Mouse (Mus musculus) neural tube, embryonic 15.5 days (tissue): ENCODE results near the gene Hist1h3d. TPM values are rescaled to one million over a fixed set of nuclear protein-coding genes. Genes with fewer than 3 reads are reported as not detected.
"Not testable (repeated sequence)": the region's sequence is repeated elsewhere in the genome, so short reads cannot be mapped to it uniquely, and the experiment has no call there.

Source experiments
- ATAC-seq: fragments of 200-750 bp; cut with Nextera tagmentation; 2 replicates; pipeline ENCODE4 v1.8.0; 2017; ENCODE audit warnings: mild to moderate bottlenecking, moderate TSS enrichment, moderate library complexity; ENCODE audit not compliant: low FRiP score
- H3K27ac ChIP-seq: fragments of 300-500 bp; sonication (generic); replicated peaks from 2 replicates; pipeline ENCODE4 v1.5.1; 2015; ENCODE audit warnings: mild to moderate bottlenecking, inconsistent platforms
- H3K27me3 ChIP-seq: fragments of 300-500 bp; sonication (generic); replicated peaks from 2 replicates; pipeline ENCODE4 v1.6.1; 2015; ENCODE audit warnings: inconsistent platforms
- H3K36me3 ChIP-seq: fragments of 300-500 bp; sonication (generic); 2 replicates; pipeline ENCODE4 v1.6.1; 2015; ENCODE audit warnings: inconsistent platforms
- H3K4me1 ChIP-seq: fragments of 300-500 bp; sonication (generic); 2 replicates; pipeline ENCODE4 v1.6.1; 2015; ENCODE audit warnings: inconsistent platforms
- H3K4me2 ChIP-seq: fragments of 300-500 bp; sonication (generic); 2 replicates; pipeline ENCODE4 v1.6.1; 2015; ENCODE audit warnings: inconsistent platforms, mild to moderate bottlenecking, moderate library complexity
- H3K4me3 ChIP-seq: fragments of 300-500 bp; sonication (generic); replicated peaks from 2 replicates; pipeline ENCODE4 v1.5.1; 2015; ENCODE audit warnings: mild to moderate bottlenecking, inconsistent platforms
- H3K9ac ChIP-seq: fragments of 300-500 bp; sonication (generic); replicated peaks from 2 replicates; pipeline ENCODE4 v1.6.1; 2015; ENCODE audit warnings: mild to moderate bottlenecking, inconsistent platforms
- H3K9me3 ChIP-seq: fragments of 300-500 bp; sonication (generic); replicated peaks from 2 replicates; pipeline ENCODE4 v1.6.1; 2016; ENCODE audit warnings: inconsistent platforms
- WGBS: fragments of 180-500 bp; shearing (Covaris S2); methylation state at CpG from one replicate; pipeline ENCODE4 v1.1.7; 2015; ENCODE audit warnings: mixed read lengths; 5-methylcytosine and 5-hydroxymethylcytosine counted together
- polyA plus RNA-seq: library from polyadenylated mRNA; unstranded; fragments of >200 nt; fragmentation: Nextera tagmentation; extraction: Ambion mirVana; gene quantifications from 2 replicates; pipeline ENCODE4 v1.2.1, GENCODE M21; 2015

The Hist1h3d gene
- polyA plus RNA-seq, 1 experiment from 2014 or later: 0.88 TPM

DNA sequence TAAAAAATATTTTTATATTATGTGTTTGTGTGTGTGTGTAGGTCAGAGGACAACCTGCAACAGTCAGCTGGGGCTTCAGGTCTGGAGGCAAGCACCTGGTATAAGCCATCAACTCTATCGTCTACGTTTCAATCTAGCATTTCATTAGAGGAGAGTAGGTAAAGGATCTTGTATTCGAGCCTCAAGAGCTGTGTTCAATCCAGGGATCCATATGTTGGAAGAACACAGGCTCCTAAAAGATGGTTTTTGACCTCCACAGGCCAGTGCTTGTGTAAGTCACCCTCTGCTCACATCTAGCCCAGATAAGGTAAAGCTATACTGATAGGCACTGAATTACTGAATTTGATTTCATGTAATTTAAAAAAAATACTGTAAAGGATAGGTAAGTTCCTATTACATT is 18.7 kb upstream of the Hist1h3d start:
- H3K9ac ChIP-seq: no peak overlapping the region
- H3K4me2 ChIP-seq: peak overlapping the region; percentile 99; the same call in 1 of the 2 replicates
- H3K27me3 ChIP-seq: no peaks in the 10 kb centered on the region
- peak overlapping the region; percentile 54; the same call in 1 of the 2 replicates for H3K27ac ChIP-seq
- H3K4me1 ChIP-seq: peaks cover 29% of the 10 kb centered on the region
- H3K36me3 ChIP-seq: no peaks in the 10 kb centered on the region
- WGBS: 75% methylated on average over 3 of the region's 3 CpGs
- ATAC-seq: no peak
- no peak overlapping the region for H3K4me3 ChIP-seq
- no peaks in the 10 kb centered on the region for H3K9me3 ChIP-seq

DNA sequence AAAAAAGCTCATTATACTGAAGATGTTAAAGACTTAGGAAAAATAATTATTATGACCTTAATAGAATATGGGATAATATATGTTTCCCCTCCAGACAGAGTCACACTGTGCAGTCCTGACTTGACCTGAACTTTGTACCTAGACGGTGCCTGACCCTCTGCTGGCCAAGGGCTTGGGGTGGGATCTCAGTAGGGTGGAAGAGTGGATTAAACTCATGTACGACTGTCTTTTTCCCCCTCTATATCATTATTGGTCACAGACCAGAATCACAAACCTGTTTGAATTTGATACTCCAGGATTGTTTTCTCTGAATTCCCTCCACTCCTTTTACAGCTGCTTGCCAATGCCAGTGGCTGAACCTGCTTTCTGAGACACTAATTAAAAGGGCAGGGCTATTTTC is 14.9 kb upstream of the Hist1h3d start:
- not testable (repeated sequence) for H3K9me3 ChIP-seq, ATAC-seq, H3K36me3 ChIP-seq, H3K27ac ChIP-seq, H3K4me3 ChIP-seq, H3K9ac ChIP-seq, H3K27me3 ChIP-seq, H3K4me2 ChIP-seq
- H3K4me1 ChIP-seq: peaks cover 18% of the 10 kb centered on the region
- 32% methylated on average over 2 of the region's 2 CpGs for WGBS

- not testable (repeated sequence) for H3K9me3 ChIP-seq, ATAC-seq, H3K27me3 ChIP-seq, H3K36me3 ChIP-seq
- Histone ChIP-seq H3K27ac (peak overlapping the region; percentile 97), H3K9ac (peak overlapping the region; percentile 67; the same call in 1 of the 2 replicates), H3K4me3 (peak overlapping the region; percentile 49), H3K4me1 (peaks cover 14% of the 10 kb centered on the region), H3K4me2 (peak overlapping the region; percentile 84)
- 0% methylated on average over 2 of the region's 5 CpGs for WGBS
Observed at GRCm38 (mm10) chr13:23561531-23561882, 14.1 kb upstream of the Hist1h3d start.

GRCm38 (mm10) chr13:23561883-23562659 is 13.5 kb upstream of the Hist1h3d start, which contains the start of gene Hist1h3e:
Gene Hist1h3e, minus strand, starts transcription at chr13:23562369.
- peak; percentile 95 for ATAC-seq
- not testable (repeated sequence) for H3K27me3 ChIP-seq, H3K9me3 ChIP-seq, H3K36me3 ChIP-seq, H3K4me1 ChIP-seq
- Histone ChIP-seq H3K4me3 (peak within 1 kb of the TSS; percentile 49), H3K4me2 (peak within 1 kb of the TSS; percentile 84), H3K9ac (peak within 1 kb of the TSS; percentile 67), H3K27ac (peak within 1 kb of the TSS; percentile 97)
- WGBS: 2% methylated on average over 58 of the region's 67 CpGs

DNA sequence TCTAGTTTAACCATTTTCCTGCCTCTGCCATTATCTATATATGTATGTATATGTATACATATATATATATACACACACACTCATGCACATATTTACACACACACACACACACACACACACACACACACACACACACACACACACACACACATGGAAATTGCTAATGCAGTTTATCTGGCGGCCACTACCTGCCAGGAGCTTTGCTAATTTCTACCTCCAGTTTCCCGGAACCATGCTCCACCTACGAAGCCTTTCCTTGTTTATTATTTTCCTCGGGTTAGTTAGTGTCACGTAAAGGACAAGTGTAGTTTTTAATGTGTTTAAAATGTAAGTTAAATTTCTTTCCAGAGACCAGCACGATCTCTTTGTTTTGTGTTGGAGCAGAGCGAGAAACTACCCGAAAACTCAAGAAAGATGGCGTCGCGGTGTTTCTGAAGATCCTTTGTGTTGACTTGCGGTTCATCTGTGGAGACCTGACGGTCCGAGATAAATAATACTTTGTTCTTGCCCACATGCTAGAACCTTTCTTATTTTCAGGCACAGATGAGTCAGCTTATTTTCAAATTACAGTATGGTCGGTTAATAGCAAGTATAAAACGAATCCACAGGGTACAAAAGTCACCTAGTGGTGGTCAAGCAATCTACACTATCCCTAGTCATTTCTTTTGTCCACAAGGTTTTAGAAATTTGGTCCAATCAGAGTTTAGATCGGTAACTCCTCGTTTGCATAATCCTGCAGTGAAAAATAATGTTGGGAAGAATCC is 12.7 kb upstream of the Hist1h3d start:
- Histone ChIP-seq H3K4me1 (peaks cover 9% of the 10 kb centered on the region; the same call in 1 of the 2 replicates), H3K9ac (peak overlapping the region; percentile 51), H3K27ac (peak overlapping the region; percentile 97), H3K9me3 (no peaks in the 10 kb centered on the region), H3K27me3 (no peaks in the 10 kb centered on the region), H3K4me2 (peak overlapping the region; percentile 84), H3K36me3 (no peaks in the 10 kb centered on the region), H3K4me3 (peak overlapping the region; percentile 49)
- 2% methylated on average over 18 of the region's 18 CpGs for WGBS
- ATAC-seq: peak; percentile 71

- Histone ChIP-seq H3K4me3 (no peak overlapping the region), H3K27me3 (no peaks in the 10 kb centered on the region), H3K9ac (no peak overlapping the region), H3K27ac (peak overlapping the region; percentile 97), H3K4me1 (peaks cover 10% of the 10 kb centered on the region; the same call in 1 of the 2 replicates), H3K36me3 (no peaks in the 10 kb centered on the region), H3K9me3 (no peaks in the 10 kb centered on the region), H3K4me2 (no peak overlapping the region)
- WGBS: 95% methylated on average over 2 of the region's 2 CpGs
- ATAC-seq: no peak
Observed at GRCm38 (mm10) chr13:23564482-23564881, 11.1 kb upstream of the Hist1h3d start.

DNA sequence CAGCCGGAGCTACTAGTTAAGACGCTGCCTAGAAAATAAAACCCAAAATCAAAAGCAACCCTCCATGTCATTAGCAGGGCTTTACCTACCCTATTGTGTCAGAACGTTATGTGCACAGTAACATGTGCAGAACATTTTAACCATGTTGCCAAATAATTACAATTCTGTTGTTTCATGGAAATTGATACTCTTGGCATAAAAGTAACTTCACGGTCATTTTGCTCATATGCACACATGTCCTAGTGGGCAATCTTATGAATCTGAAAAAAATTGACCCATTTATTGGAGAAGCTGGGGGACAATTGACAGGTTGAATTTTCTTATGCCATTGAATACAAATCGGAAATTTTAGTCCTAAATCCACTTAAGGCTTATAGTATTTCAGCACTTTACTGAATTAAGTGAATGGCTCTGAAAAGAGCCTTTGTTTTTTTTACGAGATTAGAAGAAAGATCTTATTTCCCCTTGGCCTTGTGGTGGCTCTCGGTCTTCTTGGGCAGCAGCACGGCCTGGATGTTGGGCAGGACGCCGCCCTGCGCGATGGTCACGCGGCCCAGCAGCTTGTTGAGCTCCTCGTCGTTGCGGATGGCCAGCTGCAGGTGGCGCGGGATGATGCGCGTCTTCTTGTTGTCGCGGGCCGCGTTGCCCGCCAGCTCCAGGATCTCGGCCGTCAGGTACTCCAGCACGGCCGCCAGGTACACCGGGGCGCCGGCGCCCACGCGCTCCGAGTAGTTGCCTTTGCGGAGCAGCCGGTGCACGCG is 5.1 kb upstream of the Hist1h3d start:
- H3K9ac ChIP-seq: peak overlapping the region; percentile 44
- H3K36me3 ChIP-seq, H3K27me3 ChIP-seq, H3K9me3 ChIP-seq: not testable (repeated sequence)
- H3K4me1 ChIP-seq: peaks cover 29% of the 10 kb centered on the region
- peak overlapping the region; percentile 94 for H3K27ac ChIP-seq
- peak; percentile 12 for ATAC-seq
- under 1% methylated on average over 19 of the region's 41 CpGs for WGBS
- H3K4me3 ChIP-seq: peak overlapping the region; percentile 44
- H3K4me2 ChIP-seq: peak overlapping the region; percentile 71

DNA sequence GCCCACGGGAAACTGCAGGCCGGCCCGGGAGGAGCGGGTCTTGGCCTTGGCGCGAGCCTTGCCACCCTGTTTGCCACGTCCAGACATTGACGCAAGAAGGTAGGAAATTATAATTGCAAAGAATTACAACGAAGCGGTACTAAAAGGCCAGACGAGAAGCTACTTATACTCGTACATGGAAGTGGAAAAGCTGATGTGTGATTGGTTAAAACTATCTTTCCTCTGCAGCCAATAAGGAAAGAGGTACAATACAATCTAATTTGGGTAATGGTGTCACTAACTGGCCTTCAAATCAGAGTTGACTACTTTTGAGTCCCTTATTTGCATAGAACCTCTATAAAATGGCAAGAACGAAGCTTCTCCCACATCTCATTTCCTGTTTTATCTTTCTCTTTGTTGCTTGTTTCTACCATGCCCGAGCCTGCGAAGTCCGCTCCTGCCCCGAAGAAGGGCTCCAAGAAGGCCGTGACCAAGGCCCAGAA is 4.5 kb upstream of the Hist1h3d start, which contains the start of the genes Hist1h2ae and Hist1h2bg:
Gene Hist1h2ae, minus strand, starts transcription at position 199 of the 482 bp plus-strand sequence.
Gene Hist1h2bg, plus strand, starts transcription at position 375 of the 482 bp plus-strand sequence.
- H3K9ac ChIP-seq: peak within 1 kb of the TSS; percentile 53
- under 1% methylated on average over 18 of the region's 18 CpGs for WGBS
- no peaks in the 10 kb centered on the region for H3K9me3 ChIP-seq
- peak within 1 kb of the TSS; percentile 71 for H3K4me2 ChIP-seq
- peak within 1 kb of the TSS; percentile 44 for H3K4me3 ChIP-seq
- no peaks in the 10 kb centered on the region for H3K27me3 ChIP-seq
- peaks cover 30% of the 10 kb centered on the region for H3K4me1 ChIP-seq
- peak; percentile 92 for ATAC-seq
- H3K27ac ChIP-seq: peak within 1 kb of the TSS; percentile 94
- no peaks in the 10 kb centered on the region for H3K36me3 ChIP-seq

DNA sequence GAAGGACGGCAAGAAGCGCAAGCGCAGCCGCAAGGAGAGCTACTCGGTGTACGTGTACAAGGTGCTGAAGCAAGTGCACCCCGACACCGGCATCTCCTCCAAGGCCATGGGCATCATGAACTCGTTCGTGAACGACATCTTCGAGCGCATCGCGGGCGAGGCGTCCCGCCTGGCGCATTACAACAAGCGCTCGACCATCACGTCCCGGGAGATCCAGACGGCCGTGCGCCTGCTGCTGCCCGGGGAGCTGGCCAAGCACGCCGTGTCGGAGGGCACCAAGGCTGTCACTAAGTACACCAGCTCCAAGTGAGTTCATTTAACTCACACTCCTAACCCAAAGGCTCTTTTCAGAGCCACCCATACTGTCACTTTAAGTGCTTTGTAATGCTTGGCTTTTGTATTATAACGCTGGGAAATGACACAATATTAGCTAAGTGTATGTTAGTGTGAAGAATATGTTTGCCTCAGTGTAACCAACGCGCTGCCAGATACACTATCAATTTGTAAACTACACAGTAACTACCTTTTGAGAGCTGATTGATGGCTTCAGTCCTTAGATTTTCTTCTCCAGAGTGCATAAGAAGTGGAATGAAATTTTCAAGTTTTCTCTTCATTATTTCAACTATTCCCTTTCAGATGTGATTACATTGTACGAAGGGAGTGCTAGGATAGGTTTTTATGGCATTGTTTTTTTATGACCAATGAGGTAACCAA is 3.9 kb upstream of the Hist1h3d start:
- WGBS: 0% methylated on average over 15 of the region's 34 CpGs
- ATAC-seq, H3K36me3 ChIP-seq, H3K27me3 ChIP-seq, H3K9me3 ChIP-seq: not testable (repeated sequence)
- peak overlapping the region; percentile 94 for H3K27ac ChIP-seq
- H3K9ac ChIP-seq: peak overlapping the region; percentile 53
- peaks cover 36% of the 10 kb centered on the region for H3K4me1 ChIP-seq
- H3K4me2 ChIP-seq: peak overlapping the region; percentile 71
- H3K4me3 ChIP-seq: peak overlapping the region; percentile 44

DNA sequence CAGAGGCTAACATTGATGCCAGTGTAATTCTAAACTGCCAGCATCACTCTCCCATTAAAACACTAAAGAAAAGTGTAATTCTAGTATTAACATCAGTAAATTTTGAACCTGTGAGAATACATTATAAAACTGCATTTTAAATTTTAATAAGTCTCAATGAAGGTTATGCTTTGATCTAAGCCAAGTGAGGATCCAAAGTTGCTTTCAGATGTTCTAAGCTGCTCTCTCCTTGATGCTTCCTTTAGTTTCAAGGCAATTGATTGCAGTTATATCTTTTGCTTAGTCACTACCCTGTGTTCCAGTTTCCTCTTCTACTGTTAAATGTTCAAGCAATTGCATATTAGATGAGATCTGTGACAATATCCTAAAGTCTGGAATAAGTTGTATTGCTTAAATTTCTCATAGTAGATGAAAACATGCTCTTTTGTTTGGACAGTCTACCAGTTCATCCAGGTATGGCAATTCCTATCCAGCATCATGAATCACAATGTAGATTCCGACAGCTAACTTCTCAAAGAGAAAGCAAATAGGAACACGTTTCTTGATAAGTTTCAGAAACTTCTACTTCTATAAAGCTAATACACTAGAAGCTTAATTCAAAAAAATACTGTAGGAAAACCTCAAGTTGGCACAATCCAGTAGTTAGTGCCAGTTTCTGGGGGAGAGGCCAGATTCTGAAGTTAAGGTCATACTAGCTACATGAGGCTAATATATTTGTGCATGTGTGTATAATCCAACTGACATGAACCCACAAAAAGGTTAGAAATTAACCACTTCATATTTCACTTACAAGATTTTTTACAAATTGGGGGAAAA is 3.1 kb upstream of the Hist1h3d start:
- Histone ChIP-seq H3K27ac (peak overlapping the region; percentile 94), H3K4me2 (peak overlapping the region; percentile 71)

More for the DNA sequence above, 3.1 kb upstream of the Hist1h3d start:
- WGBS: 47% methylated on average over 2 of the region's 2 CpGs
- H3K36me3 ChIP-seq: no peaks in the 10 kb centered on the region
- peaks cover 40% of the 10 kb centered on the region for H3K4me1 ChIP-seq
- no peak for ATAC-seq
- peak overlapping the region; percentile 53 for H3K9ac ChIP-seq
- H3K9me3 ChIP-seq: no peaks in the 10 kb centered on the region
- no peaks in the 10 kb centered on the region for H3K27me3 ChIP-seq
- peak overlapping the region; percentile 44 for H3K4me3 ChIP-seq
